In genomic region chr15:86971436-86971835, GRCm38 (mm10) we compare ENCODE assay signal across 17 mouse cellular contexts.
"Had no signal": no experiment of that assay in that cellular context is flagged by ENCODE, and none has a peak within 500 bp of the region (broad histone marks: within the 10 kb centered on the region; RNA-seq: fewer than 3 reads in every experiment).

No protein-coding gene starts in this region.

- H3K4me1 ChIP-seq: limb, embryonic 10.5 days; limb, embryonic 13.5 days; liver, embryonic 12.5 days; liver, embryonic 15.5 days; lung, embryonic 15.5 days had no signal

- H3K4me2 ChIP-seq: limb, embryonic 13.5 days; liver, embryonic 12.5 days; liver, embryonic 15.5 days; lung, embryonic 15.5 days; midbrain, embryonic 11.5 days had no signal

- ATAC-seq: liver, embryonic 12.5 days had no signal

- H3K36me3 ChIP-seq: limb, embryonic 10.5 days; limb, embryonic 13.5 days; liver, embryonic 12.5 days; liver, embryonic 15.5 days; lung, embryonic 15.5 days had no signal

- H3K9me3 ChIP-seq: limb, embryonic 10.5 days; limb, embryonic 13.5 days; liver, embryonic 15.5 days; lung, embryonic 15.5 days had no signal

- H3K27me3 ChIP-seq: limb, embryonic 13.5 days; liver, embryonic 12.5 days; liver, embryonic 15.5 days; lung, embryonic 15.5 days had no signal

- H3K27ac ChIP-seq: kidney, postnatal 0 days; layer of hippocampus, adult 2 months; limb, embryonic 10.5 days; limb, embryonic 13.5 days; liver, embryonic 12.5 days; liver, embryonic 15.5 days; lung, embryonic 15.5 days had no signal

- H3K9ac ChIP-seq: limb, embryonic 13.5 days; liver, embryonic 12.5 days; liver, embryonic 15.5 days; lung, embryonic 15.5 days had no signal

- H3K4me3 ChIP-seq: layer of hippocampus, adult 2 months; limb, embryonic 10.5 days; limb, embryonic 13.5 days; liver, embryonic 12.5 days; liver, embryonic 15.5 days; lung, embryonic 15.5 days had no signal

- DNase-seq: kidney, postnatal 25 days; layer of hippocampus, adult 9-11 months; liver; lung, adult 18-20 months; lung, postnatal 10 days; lung, postnatal 36 days; midbrain, embryonic 14.5 days; thymus, adult 18-20 months; thymus, postnatal 36 days had no signal
